Mouse (Mus musculus) cortical plate, adult 2 months (tissue): ENCODE results near the gene Hck. TPM values are rescaled to one million over a fixed set of nuclear protein-coding genes. Genes with fewer than 3 reads are reported as not detected.

Experiments
- H3K27ac ChIP-seq: fragments of 200-500 bp; 2 replicates; pipeline ENCODE4 v1.5.1; 2012; ENCODE audit warnings: low read length, control low read depth, inconsistent platforms; ENCODE audit not compliant: insufficient read depth
- H3K4me1 ChIP-seq: fragments of 200-500 bp; 2 replicates; pipeline ENCODE4 v1.6.1; 2011; ENCODE audit warnings: low read length; ENCODE audit not compliant: control insufficient read depth, insufficient read depth
- H3K4me3 ChIP-seq: fragments of 200-500 bp; 2 replicates; pipeline ENCODE4 v1.5.1; 2011; ENCODE audit warnings: mild to moderate bottlenecking, low read length, control low read depth; ENCODE audit not compliant: insufficient read depth
- CTCF ChIP-seq: fragments of 200-500 bp; IDR thresholded peaks from 2 replicates; pipeline ENCODE4 v1.5.1; 2011; ENCODE audit warnings: mild to moderate bottlenecking, control low read depth, low read length; ENCODE audit not compliant: insufficient read depth; ENCODE audit errors: extremely low read depth
- POLR2A ChIP-seq: fragments of 200-500 bp; IDR thresholded peaks from 2 replicates; pipeline ENCODE4 v1.6.1; 2011; ENCODE audit warnings: mild to moderate bottlenecking, low read length, control low read depth; ENCODE audit not compliant: insufficient read depth; ENCODE audit errors: extremely low read depth
- polyA plus RNA-seq: library from polyadenylated mRNA; depleted of rRNA; stranded (reverse); fragments of >200 nt; gene quantifications from 2 replicates; pipeline ENCODE4 v1.2.3, GENCODE M21; 2012

Gene Hck
- polyA plus RNA-seq, 1 experiment: 3.4 TPM

DNA sequence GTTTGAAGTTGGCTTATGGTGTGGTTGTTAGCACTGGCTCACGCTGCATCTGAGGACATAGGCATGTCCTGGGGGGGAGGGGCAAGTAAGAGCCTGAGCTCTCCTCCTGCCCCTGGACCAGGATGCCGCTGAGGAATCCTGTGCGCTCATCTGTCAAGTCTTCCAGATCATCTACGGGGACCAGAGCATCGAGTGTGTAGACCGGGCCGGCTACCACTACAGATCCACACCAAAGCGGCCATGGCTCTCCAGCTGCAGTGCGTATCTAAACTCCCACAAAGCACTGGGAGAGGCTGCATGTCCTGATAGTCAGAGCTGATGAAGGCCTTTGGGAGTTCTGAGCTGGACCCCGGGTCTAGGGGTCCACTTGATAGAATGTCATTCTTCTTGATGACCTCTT, 33.6 kb upstream of the Hck start:
- TF ChIP-seq CTCF: no peak
- TF ChIP-seq POLR2A: no peak
- H3K4me3 ChIP-seq: no peak overlapping the region
- H3K4me1 ChIP-seq: no peaks in the 10 kb centered on the region
- no peak overlapping the region for H3K27ac ChIP-seq

DNA sequence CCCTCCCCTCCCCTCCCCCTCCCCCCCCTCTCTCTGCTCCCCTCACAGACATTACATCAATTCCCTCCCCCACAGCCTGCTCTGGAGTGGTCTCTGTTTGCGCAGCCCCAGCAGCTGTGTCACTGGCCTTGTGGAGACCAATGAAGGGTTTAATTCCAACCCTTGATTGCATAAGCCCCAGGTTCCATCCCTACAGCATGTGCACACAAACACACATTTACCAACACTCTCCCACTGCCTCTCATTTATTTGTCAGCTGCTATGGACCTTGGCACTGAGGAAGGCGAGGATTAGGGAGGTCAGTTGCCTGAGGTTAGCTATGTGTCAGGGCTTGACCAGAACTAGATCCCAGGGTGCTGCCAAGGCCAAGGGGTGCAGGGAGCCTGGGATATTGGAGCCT, 32.3 kb upstream of the Hck start:
- Histone ChIP-seq H3K27ac (no peak overlapping the region), H3K4me1 (no peaks in the 10 kb centered on the region), H3K4me3 (no peak overlapping the region)
- no peak for TF ChIP-seq POLR2A
- TF ChIP-seq CTCF: no peak

DNA sequence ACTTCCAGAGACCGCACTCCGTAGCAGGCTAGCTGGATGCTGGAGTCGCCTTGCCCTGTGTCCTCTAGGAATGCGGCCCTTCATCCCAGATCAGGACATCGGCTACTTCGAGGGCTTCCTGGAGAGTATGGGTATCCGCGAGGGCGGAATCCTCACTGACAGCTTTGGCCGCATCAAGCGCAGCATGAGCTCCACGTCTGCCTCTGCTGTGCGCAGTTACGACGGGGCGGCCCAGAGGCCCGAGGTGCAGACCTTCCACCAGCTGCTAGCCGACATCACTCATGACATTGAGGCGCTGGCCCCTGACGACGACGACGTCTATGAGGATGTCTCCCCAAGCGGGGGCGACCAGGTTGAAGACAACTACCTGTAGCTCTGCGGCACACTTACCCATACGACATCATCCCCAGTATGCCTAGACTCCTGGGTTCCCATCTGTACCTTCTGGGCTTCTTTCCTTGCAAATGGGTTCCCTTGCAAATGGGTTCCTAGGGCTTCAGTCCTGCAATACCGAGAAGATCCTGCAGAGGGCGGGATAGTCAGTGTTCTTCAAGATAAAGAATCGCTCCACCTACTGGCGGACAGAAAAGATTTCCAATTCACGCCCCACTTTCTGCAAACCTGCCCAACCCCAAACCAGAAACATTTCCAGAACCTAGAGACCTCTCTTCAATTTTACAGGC, 27.3 kb upstream of the Hck start:
- no peaks in the 10 kb centered on the region for H3K4me1 ChIP-seq
- TF ChIP-seq POLR2A (no peak), CTCF (peak; percentile 99)
- H3K4me3 ChIP-seq: no peak overlapping the region
- no peak overlapping the region for H3K27ac ChIP-seq

DNA sequence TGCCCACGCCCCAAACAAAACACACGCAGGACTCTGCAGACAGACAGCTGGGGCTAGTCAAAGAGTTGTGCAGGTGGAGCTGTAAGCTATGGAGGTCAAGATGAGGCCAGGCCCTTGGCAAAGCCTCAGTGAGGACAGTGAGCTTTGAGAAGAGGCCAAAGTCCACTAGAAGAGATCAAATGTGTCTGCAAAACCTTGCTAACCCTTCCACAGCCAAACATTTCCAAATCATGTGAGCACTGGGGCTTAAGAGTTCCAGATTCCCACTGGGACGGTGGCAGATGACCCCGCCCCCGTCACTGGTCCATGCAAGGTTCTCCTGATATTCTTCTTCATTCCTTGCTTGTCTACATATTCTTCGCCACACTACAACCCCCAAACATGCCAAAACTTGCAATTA, 26.4 kb upstream of the Hck start:
- Histone ChIP-seq H3K4me3 (no peak overlapping the region), H3K27ac (no peak overlapping the region), H3K4me1 (no peaks in the 10 kb centered on the region)
- no peak for TF ChIP-seq POLR2A
- no peak for TF ChIP-seq CTCF

DNA sequence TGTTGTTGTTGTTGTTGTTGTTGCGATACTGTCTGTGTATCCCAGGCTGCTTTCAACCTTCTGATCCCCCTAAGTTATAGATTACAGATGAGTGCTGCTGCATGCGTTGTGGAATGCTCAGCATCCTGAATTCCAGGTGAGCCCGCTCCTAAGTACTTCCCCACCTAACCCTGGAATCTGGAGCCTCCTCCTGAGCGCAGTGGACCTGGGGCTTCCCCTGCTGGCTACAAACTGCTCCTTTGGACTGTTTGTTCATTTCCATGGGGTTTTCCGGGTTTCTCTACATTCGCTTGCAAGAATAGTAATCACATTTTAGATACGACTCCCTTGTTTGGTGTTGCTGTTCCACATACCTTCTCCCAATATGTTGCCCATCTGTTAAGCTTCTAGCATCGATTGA, 25.0 kb upstream of the Hck start:
- TF ChIP-seq POLR2A (no peak), CTCF (no peak)
- Histone ChIP-seq H3K27ac (no peak overlapping the region), H3K4me3 (no peak overlapping the region), H3K4me1 (no peaks in the 10 kb centered on the region)

DNA sequence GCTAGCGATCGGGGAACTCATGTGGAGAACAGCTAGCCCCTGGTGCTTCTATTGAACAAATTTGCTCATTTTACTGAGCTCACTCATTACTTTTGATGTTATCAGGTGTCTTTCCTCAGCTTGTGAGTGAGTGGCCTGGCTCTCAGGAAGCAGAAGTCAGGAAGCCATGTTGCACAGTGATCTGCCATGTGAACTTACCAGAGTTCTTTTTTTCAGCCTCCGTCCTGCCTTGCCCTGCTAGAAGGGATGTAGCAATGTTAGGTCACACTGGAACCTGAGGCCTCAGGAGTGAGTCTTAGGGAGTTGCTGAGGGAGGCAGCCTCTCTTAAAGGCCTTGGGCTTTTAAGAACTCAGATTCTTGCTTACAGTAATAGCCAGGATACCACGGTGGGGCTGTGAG, 24.4 kb upstream of the Hck start:
- Histone ChIP-seq H3K4me3 (no peak overlapping the region), H3K27ac (no peak overlapping the region), H3K4me1 (no peaks in the 10 kb centered on the region)
- no peak for TF ChIP-seq POLR2A

DNA sequence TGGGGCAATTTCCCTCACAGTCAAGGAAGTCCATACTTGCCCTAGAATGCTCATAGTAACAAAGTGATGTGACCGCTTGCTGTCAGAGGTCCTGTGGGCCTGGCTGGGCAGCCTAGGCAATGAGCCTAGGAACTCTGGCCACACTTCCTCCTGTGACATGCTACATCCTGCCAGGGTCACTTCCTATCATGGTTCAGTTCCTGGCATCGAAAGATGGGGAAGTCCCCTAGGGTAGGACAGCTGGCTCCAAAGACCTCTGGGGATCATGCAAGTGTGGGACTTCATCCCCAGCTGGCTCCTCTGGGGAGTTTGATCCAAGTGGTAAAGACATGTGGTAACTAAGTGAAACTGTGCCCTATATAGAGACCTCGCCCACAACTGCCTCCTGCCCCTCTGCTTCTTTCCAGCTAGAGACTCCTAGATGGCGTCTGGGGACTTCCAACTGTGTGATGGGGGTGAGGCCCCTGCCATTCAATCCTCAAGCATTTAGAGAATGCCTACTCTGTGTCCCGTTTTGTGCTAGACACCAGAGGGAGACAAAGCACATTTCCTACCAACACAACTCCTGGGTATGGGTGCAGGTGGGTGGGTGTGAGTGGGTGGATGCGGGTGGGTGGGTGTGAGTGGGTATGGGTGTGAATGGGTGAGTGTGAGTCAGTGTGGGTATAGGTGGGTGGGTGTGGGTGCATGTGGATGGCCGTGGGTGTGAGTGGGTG, 23.8 kb upstream of the Hck start:
- H3K4me3 ChIP-seq: no peak overlapping the region

GRCm38 (mm10) chr2:153085556-153085955, 22.7 kb upstream of the Hck start:
- no peak for TF ChIP-seq POLR2A
- no peak overlapping the region for H3K27ac ChIP-seq
- no peak overlapping the region for H3K4me3 ChIP-seq
- H3K4me1 ChIP-seq: no peaks in the 10 kb centered on the region

More for the DNA sequence above, 23.8 kb upstream of the Hck start:
- no peak overlapping the region for H3K27ac ChIP-seq
- TF ChIP-seq CTCF (no peak), POLR2A (no peak)
- no peaks in the 10 kb centered on the region for H3K4me1 ChIP-seq

GRCm38 (mm10) chr2:153086166-153086565, 22.1 kb upstream of the Hck start:
- no peak overlapping the region for H3K4me3 ChIP-seq
- TF ChIP-seq CTCF (no peak), POLR2A (no peak)

DNA sequence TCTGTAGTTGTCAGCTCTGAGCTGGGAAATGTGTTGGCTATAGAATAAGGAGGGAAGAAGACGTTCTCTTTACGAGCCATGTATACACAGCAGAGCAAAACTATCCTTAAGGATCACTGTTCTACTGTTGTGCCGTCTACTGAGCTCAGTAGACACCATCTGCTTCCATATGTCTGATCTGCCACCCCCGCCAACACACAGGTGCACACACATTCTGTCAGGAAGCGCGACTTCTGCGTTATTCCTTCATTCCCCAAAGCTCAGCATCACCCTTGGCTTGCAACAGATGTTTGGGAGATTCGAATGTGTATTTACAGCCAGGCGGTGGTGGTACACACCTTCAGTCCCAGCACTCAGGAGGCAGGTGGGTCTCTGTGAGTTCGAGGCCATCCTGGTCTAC, 21.2 kb upstream of the Hck start:
- H3K4me1 ChIP-seq: no peaks in the 10 kb centered on the region
- no peak overlapping the region for H3K4me3 ChIP-seq
- TF ChIP-seq CTCF: no peak
- no peak for TF ChIP-seq POLR2A
- no peak overlapping the region for H3K27ac ChIP-seq

More at GRCm38 (mm10) chr2:153086166-153086565, 22.1 kb upstream of the Hck start:
- Histone ChIP-seq H3K27ac (no peak overlapping the region), H3K4me1 (no peaks in the 10 kb centered on the region)
